Mouse (Mus musculus): Measurements from ENCODE around the gene Pitpnm2.

GRCm38 (mm10) chr5:124208030-124208429 lies 41.5 kb downstream of the Pitpnm2 start:
- TF ChIP-seq CTCF (IDR thresholded peaks at IDR 0.05), result no peak
- no peak for TF ChIP-seq EP300 (IDR thresholded peaks at IDR 0.05; ENCODE audit: insufficient read depth, low read depth, low read length)
